Mouse (Mus musculus): ENCODE measurements around the gene Popdc3.
"Not testable (repeated sequence)": the region's sequence is repeated elsewhere in the genome, so short reads cannot be mapped to it uniquely, and the experiment has no call there.

Gene Popdc3

GRCm38 (mm10) chr10:45194531-45194930 is 16.6 kb downstream of the Popdc3 start:
- DNase-seq (ENCODE audit: low read depth, low spot score) = no peak

DNA sequence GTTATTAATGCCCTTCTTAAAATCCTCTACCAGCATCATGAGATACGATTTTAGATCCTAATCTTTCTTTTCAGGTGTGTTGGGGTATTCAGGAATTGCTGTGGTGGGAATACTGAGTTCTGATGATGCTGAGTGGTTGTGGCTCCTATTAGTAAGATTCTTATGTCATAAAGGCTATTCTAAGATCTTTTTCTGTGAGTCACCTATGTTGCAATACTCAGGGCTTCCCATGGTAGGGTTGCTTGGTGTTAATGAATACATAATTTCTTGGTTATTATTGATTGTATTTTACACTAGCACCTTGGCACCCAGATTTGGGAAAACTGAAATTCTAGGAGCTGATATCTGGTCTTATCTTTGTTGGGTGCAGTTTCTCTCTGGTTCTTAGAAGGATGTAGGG is 26.7 kb downstream of the Popdc3 start:
- no peak for DNase-seq (ENCODE audit: low read depth, low spot score)

GRCm38 (mm10) chr10:45210201-45210600 is 32.3 kb downstream of the Popdc3 start:
- no peak for DNase-seq (ENCODE audit: low read depth, low spot score)

DNA sequence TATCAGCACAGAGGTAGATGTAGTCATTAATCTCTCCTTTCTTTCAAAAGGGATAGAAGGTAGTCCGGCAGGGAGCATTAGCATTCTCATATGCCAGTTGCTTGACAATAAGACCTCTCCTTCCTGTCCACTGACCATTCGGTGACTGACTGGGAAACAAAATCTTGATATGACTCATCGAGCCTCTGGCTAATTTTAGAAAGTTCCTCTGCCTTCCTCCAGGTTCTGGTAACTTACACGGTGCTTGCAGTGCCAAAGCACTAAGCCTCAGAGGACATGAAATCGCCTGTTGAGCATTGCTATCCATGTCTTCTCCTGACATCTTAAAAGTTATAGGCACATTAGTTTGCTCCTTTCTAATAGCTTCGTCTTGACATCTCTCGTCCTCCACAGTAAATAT is 38.8 kb downstream of the Popdc3 start:
- no peak for DNase-seq (ENCODE audit: low read depth, low spot score)

GRCm38 (mm10) chr10:45229954-45230353 is 52.1 kb downstream of the Popdc3 start:
- no peak for DNase-seq (ENCODE audit: low read depth, low spot score)

- no peak for DNase-seq (ENCODE audit: low read depth, low spot score)
Observed at GRCm38 (mm10) chr10:45233351-45233750, 55.5 kb downstream of the Popdc3 start.

DNA sequence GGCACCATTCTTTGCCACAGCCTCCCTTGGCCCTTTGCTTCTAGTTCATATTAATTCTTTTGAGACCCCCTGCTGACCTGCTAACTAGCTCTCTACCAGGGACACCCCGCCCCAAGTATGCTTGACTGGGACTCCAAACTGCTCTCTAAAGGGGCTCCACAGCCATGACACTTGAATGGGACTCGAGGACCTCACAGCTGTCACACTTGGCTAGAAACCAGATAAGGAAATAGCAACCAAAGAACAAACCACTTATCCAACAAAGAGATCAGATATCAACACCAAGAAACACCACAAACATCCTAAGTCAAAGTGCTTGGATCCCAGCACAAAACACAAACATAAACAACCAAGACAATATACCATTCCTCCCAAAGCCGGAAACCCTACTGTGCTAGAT is 58.4 kb downstream of the Popdc3 start:
- no peak for DNase-seq (ENCODE audit: low read depth, low spot score)

DNA sequence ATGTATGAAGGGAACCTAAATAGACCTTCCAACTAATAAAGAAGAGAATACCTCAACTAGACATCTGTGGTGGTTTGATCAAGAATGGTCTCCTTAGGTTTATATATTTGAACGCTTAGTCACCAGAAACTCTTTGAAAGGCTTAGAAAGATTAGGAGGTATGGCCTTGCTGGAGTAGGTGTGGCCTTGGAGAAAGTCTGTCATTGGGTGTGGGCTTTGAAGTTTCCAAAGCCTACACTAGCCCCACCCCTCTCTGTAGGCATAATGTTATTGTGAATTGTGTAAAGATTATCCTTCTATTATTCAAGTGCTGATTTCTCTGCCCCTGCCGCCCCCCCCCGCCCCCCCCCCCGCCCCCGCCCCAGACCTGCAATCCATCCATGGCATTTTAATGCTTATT is 59.6 kb downstream of the Popdc3 start:
- DNase-seq (ENCODE audit: low read depth, low spot score) = no peak

DNA sequence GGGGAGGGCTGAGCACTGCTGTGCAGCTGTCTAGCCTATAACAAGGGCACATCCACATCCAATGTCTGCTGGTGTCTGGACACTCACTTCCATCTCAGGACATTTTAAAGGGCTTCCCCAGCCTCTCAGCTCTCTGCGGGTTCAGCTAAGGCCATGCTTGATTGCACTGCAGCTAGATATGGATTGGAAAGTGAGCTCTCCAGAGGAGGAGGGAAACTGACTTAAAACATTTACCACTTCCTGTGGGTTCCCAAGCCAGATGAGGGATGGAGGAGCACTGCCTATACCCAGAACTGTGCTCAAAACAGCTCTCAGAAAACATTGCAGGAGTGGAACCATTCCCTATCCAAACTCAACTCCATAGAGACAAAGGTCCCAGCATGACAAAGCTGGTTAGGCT is 82.6 kb downstream of the Popdc3 start:
- no peak for DNase-seq (ENCODE audit: low read depth, low spot score)

GRCm38 (mm10) chr10:45262126-45262525 is 84.2 kb downstream of the Popdc3 start:
- no peak for DNase-seq (ENCODE audit: low read depth, low spot score)

GRCm38 (mm10) chr10:45276499-45276898 is 98.6 kb downstream of the Popdc3 start:
- DNase-seq (ENCODE audit: low read depth, low spot score) = no peak

DNA sequence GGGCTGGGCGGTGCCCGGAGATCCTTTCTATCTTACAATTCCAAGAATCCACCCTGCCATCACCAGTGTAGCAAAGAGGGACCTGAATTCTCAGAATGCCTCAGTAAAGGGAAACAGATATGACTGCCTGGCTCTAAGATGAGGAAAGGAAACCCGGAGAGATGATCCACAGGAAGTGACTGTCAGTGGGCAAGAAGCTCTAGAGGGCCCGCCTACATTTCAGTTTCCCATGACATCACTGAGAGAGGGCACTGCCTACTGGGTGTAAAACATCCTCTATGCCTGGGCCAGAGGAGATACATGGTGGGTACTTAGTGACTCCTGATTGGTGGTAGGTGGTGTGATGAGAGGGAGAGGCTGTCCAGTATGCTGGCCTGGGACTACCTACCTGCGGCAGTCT is 99.1 kb downstream of the Popdc3 start:
- DNase-seq (ENCODE audit: low read depth, low spot score) = no peak

- DNase-seq (ENCODE audit: low read depth, low spot score) = no peak
Observed at GRCm38 (mm10) chr10:45285651-45286050, 107.8 kb downstream of the Popdc3 start.

DNA sequence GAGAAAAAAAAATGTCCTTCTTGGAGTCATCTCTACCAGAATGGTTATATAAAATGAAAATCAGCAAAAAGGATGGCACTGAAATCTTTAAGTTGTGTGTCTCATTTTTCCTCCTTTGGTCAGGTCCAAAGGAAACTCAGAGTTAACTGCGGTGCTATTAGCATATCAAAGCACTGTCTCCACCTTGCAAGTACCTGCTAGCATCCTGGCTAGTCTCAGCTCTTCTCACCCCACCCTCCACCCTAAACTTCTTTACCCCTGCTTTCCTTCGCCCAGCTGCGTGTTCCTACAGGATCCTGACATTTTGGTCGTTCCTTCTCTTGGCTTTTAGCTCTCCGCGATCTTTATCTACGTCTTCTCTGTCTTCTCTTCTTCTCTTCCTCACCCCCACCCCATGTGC is 110.5 kb downstream of the Popdc3 start:
- DNase-seq (ENCODE audit: low read depth, low spot score) = no peak

GRCm38 (mm10) chr10:45289218-45290105 is 111.6 kb downstream of the Popdc3 start:
- no peak for DNase-seq (ENCODE audit: low read depth, low spot score)

GRCm38 (mm10) chr10:45290618-45291017 is 112.7 kb downstream of the Popdc3 start:
- DNase-seq (ENCODE audit: low read depth, low spot score) = no peak

DNA sequence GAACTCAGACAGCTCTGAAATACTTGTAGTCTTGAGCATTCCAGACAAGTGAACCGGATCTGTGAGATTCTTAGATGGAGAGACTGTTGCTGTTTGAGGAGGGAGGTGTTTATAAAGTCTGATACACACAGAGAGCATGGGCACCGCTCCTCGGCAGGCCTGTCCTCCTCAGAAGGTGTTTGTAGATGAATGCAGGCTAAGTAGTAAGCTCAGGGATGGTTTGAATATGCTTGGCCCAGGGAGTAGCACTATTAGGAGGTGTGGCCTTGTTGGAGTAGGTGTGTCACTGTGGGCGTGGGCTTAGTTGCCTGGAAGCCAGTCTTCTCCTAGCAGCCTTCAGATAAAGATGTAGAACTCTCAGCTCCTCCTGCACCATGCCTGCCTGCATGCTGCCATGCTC is 114.3 kb downstream of the Popdc3 start:
- not testable (repeated sequence) for DNase-seq (ENCODE audit: low read depth, low spot score)

DNA sequence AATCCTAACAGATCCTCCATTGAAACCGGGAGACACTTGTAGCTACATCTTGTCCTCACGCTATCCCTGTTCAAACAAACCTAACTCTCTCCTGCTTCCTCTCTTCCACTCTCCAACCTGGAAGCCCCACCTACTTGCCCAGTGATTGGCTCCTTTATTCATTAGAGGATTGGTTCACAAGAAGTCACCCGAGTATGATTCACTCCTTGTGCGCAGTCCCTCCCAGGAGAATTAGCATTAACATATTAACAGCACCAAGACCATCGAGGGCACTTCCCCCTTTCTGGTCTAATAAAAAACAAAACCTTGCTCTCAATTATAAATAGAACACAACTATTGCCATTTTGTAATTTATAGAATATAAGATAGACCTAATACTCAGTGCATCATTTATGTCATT is 117.2 kb downstream of the Popdc3 start:
- no peak for DNase-seq (ENCODE audit: low read depth, low spot score)

- DNase-seq (ENCODE audit: low read depth, low spot score) = no peak
Observed at GRCm38 (mm10) chr10:45298503-45298902, 120.6 kb downstream of the Popdc3 start.

- DNase-seq (ENCODE audit: low read depth, low spot score) = no peak
Observed at GRCm38 (mm10) chr10:45299509-45299908, 121.6 kb downstream of the Popdc3 start.

- no peak for DNase-seq (ENCODE audit: low read depth, low spot score)
Observed at GRCm38 (mm10) chr10:45303315-45304036, 125.6 kb downstream of the Popdc3 start.

DNA sequence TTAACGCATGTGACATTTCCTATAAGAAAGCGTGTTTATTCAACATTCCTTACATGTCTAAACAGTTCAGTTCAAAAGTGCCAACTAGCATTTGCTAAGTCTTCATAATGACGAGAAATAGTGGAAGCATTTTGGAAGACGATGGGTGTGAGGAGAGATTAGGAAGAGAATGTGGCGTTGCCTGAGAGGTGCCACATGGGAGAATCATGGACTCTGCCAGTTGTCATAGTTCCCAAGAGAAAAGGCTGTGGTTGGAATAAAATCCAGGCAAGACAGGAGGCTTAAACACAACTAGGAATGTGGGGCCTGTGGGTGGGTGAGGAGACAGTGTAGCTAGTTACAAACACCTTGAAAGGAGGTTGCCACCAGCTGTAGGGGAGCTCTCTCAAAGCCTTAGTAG is 127.3 kb downstream of the Popdc3 start:
- no peak for DNase-seq (ENCODE audit: low read depth, low spot score)

- DNase-seq (ENCODE audit: low read depth, low spot score) = no peak
Observed at GRCm38 (mm10) chr10:45311129-45311528, 133.2 kb downstream of the Popdc3 start.

Measured in CD4-positive, CD25-positive, alpha-beta regulatory T cell, adult 2 months (primary cell).